Mouse (Mus musculus) lung, adult 18-20 months (tissue): ENCODE measurements around the gene Atp10a.
A peak's percentile ranks its signal among the peaks of the same experiment; 100 is the strongest.
"Not testable (repeated sequence)": the region's sequence is repeated elsewhere in the genome, so short reads cannot be mapped to it uniquely, and the experiment has no call there.

ENCODE experiments used
- DNase-seq, 2 experiments: peaks; one replicate each; pipeline ENCODE4 v3.0.0; 2022; ENCODE audit warnings: mixed read lengths in 2 of 2

Gene Atp10a

GRCm38 (mm10) chr7:58801791-58802190 is 145.8 kb downstream of the Atp10a start:
- DNase-seq, result no peak

- DNase-seq, result no peak
These were observed 166.2 kb downstream of the Atp10a start for GRCm38 (mm10) chr7:58822147-58822681.

- no peak for DNase-seq
These were observed 168.7 kb downstream of the Atp10a start for GRCm38 (mm10) chr7:58824686-58825085.

GRCm38 (mm10) chr7:58829111-58829510 is 173.1 kb downstream of the Atp10a start:
- peak in 1 of 2 experiments; percentile 9 for DNase-seq

DNA sequence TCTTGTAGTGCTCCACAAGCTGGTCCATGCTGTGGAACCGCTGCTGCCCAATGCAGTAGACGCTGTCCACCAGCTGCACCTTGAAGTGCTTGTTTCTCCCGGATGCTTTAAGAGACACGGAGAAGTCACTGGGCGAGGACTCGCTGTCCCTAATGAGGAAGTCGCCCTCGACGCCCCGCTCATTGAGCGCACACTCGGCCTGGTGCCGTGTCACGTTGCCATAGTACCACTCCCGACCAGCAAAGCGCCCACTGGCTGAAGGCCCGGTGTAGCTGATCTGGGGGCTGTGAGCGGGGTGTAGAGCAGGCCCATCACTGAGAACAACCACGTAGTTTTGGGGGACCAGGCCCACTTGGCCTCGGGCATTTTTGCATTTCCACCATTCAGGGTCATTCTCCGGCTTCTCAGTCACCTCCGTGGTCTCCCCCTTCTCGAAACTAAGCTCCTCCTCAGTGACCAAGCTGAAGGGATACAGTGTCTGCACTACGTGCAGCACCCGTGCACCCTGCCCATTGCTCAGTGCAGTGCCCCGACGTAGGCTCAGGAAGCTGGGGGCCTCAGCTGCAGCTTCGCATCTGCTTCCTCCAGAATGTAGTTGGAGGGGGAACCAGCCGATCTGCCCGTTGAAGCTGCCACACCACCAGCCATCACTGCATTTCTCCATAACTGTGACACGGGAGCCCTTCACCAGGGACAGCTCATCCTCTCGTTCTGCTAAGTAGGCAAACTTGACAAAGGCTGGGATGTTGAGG is 181.1 kb downstream of the Atp10a start:
- not testable (repeated sequence) for DNase-seq

- no peak for DNase-seq
These were observed 184.4 kb downstream of the Atp10a start for GRCm38 (mm10) chr7:58840367-58840766.

GRCm38 (mm10) chr7:58841066-58841465 is 185.1 kb downstream of the Atp10a start:
- no peak for DNase-seq

- no peak for DNase-seq
These were observed 186.9 kb downstream of the Atp10a start for GRCm38 (mm10) chr7:58842818-58843217.

GRCm38 (mm10) chr7:58843767-58844445 is 187.9 kb downstream of the Atp10a start:
- peak; percentile 52 to 64 for DNase-seq

DNA sequence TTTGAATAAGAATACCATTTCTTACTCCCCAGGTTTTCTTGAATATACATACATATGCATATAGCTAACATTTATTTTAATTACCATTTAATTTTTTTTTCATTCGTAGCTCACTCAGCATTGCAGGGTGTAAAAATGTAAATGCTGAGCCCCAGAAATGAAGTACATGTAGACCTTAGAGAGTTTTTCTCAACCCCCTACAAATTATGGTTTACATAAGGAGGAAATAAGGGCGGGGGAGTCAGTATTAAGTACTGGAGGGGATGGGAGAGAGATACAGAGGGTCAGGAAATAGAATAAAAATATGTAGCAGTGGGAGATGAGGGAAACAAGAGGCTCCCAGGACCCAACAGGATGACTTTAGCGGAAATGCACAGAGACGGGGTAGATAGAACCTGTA is 188.5 kb downstream of the Atp10a start:
- no peak for DNase-seq

GRCm38 (mm10) chr7:58858921-58859320 is 203.0 kb downstream of the Atp10a start:
- no peak for DNase-seq

- no peak for DNase-seq
These were observed 207.2 kb downstream of the Atp10a start for GRCm38 (mm10) chr7:58863174-58863573.

GRCm38 (mm10) chr7:58866865-58867614 is 211.1 kb downstream of the Atp10a start:
- DNase-seq, result no peak

DNA sequence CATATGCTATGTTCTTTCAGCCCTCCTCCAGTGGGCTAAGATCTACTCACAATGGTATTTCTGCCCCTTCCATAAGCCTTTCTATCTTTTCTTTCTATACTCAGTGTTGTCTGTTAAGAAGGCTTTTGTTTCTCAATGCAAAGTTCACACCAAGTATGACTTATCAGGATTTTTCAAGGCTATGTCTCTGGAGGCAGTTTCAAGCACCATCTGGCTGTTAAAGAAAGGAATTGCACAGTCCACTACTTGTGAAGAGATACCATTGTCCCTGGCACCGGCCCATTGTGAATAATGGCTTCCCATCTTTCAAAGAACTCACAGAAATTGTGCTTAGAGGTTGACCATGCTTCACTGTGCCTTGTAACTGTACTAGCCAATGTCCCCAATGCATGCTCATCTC is 214.7 kb downstream of the Atp10a start:
- no peak for DNase-seq

GRCm38 (mm10) chr7:58873676-58874075 is 217.7 kb downstream of the Atp10a start:
- no peak for DNase-seq
